Mouse (Mus musculus) ES-Bruce4 (cell line): Measurements from ENCODE around the gene Smad3.

Experiments used
- CTCF ChIP-seq: IDR thresholded peaks from one replicate; pipeline ENCODE4 v1.8.1; 2011; ENCODE audit warnings: low read depth, low read length
- EP300 ChIP-seq: IDR thresholded peaks from 2 replicates; pipeline ENCODE4 v1.6.1; 2011; ENCODE audit warnings: low read depth, low read length; ENCODE audit not compliant: insufficient read depth
- POLR2A ChIP-seq: IDR thresholded peaks from one replicate; pipeline ENCODE4 v1.8.1; 2011; ENCODE audit warnings: low read length; ENCODE audit not compliant: insufficient read depth

GRCm38 (mm10) chr9:63632045-63632444, 125.7 kb downstream of the Smad3 start:
- TF ChIP-seq EP300: no peak
- no peak for TF ChIP-seq CTCF
- TF ChIP-seq POLR2A: no peak
